Mouse (Mus musculus): ENCODE measurements at regions not wholly inside any gene's neighbourhood (a gene's known extent, or its start where the extent isn't known, plus 50 kb on each side); places are given as distances from the start of the nearest gene placed in this dataset.

DNA sequence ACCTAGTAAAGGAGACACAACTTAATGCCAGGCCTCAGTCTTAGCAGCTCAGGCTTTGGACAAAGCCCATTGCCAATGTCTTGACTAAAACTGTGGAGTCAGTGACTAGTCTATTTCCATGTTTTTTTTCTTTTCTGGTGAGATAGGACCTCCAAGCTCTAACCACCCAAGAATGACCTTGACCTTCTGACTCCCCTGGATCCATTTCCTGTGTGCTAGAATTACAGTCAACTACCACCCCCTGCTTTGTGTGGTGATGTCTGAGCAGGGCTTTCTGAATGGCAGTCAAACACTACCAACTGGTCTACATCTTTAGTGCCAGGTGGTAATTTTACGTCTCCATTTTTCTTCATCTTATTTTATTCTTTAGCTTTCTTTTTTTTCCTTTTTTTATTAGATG lies 51.3 kb upstream of the Rnf138rt1 start:
- no peak for DNase-seq

DNA sequence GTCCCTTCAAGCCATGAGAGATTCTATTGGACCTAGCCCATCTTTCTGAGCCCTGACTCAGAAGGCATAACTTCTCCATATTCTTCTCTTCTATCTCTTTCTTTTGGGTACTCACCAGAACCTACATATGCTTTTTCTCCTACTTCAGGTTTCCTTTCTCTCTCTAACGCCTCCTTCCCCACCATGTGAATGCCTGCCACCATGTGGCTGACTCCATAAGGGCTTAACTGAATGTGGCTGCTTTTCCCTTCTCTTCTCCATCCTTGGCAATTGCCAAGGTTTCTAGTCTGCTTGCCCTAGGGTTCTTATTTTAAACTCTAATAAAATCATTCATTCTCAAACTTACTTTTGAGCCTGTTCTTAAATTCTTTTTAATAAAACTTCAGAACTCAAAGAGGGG lies 53.7 kb upstream of the Rnf138rt1 start:
- peak; percentile 1 to 2 for DNase-seq

DNA sequence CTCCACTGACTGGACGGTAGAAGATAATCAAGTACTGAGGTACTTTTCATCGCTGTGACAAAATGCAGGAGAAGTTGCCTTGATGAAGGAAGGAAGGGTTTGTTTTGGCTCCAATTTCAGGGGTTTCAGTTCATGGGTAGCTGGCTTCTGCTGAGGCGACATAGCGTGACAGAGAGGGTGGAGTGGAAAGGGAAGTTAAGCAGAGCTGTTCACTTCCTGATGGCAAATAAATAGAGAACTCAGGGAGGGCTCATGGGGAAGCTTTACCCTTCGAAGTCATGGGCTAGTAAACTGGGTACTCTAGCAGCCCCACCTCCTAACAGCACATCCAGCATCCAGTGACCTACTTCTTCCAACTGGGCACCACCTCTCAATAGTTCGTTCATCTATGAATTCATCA lies 61.2 kb upstream of the Rnf138rt1 start:
- no peak for DNase-seq

DNA sequence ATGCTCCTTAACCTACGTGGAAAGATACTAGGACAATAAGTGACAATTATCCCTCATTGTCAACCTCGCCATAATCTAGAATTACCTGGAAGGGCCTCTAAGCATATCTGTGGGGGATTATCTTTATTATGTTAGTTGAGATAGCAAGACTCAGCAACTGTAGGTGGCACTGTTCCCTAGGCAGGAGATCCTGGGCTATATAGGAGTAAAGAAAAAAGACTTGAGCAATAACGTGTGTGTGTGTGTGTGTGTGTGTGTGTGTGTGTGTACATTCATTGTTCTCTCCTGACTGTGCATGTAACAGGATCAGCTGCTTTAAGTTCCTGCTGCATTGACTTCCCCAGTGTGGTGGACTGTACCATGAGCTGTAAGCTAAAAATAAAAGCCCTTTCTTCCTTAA lies 66.3 kb upstream of the Rnf138rt1 start:
- DNase-seq: no peak

DNA sequence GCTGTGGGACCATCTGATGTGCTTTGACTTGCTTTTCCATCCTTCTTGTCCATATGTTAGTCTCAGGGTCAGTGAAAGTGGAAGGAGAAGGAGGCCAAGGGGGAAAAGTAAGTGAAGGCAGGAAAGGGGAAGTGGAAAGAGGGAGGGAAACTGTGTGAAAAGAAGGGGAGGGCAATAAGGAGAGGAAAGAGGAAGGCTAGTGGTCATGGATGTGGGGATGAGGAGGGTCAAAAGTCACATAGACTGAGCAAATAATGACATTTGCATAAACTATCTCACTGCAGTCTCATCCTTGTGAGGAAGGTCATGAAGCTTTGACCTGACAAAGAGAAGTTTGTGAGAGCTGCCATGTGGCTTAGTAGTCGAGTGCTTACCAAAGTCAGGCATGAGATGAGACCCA lies 63.4 kb upstream of the Ap1s2 start:
- no peak for DNase-seq

DNA sequence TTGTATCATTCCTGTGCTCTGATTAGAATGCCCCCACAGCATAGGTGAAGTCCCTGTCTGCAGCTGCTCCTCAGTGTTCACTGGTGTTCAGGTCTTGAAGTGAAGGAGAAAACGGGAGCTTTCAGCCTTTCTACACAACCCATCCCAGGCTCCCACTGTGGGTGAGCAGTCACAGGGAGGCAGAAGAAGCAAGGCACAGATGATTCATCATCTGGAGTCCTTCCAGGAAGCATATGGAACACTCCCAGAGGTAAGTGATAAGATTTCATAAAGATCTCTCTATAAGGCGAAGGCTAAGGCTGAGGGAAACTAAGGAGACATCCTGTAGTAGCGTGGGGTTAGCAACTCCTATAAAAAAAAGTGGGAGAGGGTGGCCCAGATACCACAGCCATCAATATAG lies 61.9 kb upstream of the Ap1s2 start:
- no peak for DNase-seq

DNA sequence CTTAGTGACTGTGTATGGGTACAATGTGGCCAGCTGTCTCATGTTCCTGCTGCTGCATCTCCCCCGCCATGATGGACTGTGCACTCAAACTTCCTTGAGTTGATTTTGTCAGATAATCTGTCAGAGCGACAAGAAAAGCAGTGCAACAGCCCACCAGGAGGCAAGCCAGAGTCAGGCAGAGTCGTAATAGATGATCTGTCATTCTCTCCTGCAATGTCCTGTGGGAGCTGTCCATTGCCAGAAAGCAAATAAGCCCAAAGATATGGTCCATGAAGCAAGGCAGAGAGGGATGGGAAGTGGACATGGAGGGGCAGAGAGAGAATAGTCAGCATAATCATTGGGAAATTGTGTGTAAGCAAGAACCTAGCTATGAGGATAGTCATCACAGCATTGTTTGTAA lies 61.2 kb upstream of the Ap1s2 start:
- no peak for DNase-seq

DNA sequence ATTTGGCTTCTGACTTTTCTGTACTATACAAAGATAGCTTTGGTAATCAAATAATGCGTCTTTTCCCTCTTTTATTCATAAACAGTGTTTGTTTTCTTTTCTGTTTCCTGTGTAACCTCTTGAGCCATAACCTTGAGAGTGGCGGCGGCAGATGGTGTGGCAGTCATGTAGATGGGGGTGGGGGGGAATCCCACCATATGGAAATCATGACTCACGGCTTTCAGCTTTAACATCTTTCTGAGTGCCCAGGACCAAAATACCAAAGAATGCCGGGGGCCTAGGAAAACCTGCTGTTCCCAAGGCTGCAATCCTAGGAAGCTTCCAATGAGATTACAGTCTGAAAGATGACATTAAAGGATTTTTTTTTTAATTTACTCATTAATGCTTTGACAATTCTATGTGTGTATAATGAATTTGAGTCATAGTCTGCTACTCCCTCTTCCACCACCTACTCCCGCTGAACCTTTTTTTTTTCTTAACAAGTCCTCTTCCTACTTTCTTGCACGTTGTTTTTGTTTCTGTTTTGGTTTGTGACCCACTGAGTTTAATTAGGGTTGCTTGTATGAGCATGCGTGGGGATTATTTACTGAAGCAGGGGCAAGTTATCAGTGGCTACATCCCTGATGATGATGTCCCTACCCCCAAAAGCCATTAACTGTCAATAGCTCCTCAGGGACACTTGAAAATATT lies 60.2 kb upstream of the Ap1s2 start:
- DNase-seq: no peak

DNA sequence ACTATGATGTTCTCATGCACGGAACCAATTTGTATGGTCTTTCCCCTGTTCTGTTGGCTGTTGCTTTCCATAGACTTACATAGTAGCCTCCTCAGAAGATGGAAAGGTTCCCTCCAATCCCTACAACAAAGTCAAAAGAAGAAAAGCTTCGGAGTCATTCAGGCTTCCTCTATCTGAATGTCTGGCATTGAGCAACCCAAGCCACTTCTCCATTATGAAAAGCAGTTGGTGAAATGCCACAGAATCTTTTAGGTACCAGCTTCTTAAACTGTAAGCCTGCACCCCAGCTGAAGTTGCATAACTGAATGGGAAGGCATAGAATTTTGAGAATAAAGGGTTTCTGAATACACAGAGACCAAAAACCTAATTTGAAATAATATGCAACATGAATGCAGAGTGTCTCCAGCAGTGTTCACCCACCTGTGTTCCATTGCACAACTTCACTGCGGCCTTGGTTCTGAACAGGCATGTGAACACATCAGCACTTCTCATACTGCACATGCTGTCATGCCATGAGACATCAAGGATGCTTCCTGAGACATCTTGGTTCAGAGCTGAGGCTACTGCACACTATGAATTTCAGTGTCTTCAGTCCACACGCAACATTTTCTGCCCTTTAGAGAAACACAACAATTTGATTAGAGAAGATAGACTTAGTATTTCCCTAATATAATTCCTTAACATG lies 57.8 kb upstream of the Ap1s2 start:
- DNase-seq: no peak

DNA sequence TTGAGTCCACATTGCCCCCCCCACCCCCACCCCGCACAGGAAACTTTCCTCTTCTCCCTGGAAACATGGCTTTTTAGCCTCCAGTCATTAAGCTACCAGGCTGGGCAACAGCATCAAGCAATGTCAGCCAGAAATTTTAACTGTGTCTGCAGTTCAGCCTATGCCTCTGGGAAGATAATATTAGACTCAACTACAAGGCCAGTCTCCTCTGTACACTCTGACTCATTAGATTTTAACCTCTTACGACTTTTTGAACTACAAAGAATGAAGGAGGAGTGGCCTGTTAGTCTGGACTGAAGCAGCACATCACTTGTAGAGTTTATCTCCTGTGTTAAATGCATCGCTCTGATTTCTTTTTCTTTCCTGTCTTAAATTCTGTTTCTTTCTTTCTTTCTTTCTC lies 50.3 kb upstream of the Ap1s2 start:
- no peak for DNase-seq

Data from layer of hippocampus, postnatal 36 days (tissue).